Mouse (Mus musculus): ENCODE results near the gene D6Ertd527e. TPM values are rescaled to one million over a fixed set of nuclear protein-coding genes. Genes with fewer than 3 reads are reported as not detected.

The D6Ertd527e gene
- total RNA-seq, 4 experiments from 2014 or later: not detected

- DNase-seq (ENCODE audit: low spot score in 2 of 2): no peak
These were observed 6.9 kb downstream of the D6Ertd527e start for GRCm38 (mm10) chr6:87111493-87111892.

GRCm38 (mm10) chr6:87112125-87112524 lies 7.6 kb downstream of the D6Ertd527e start:
- DNase-seq (ENCODE audit: low spot score in 2 of 2): peak in 1 of 2 experiments; percentile 22

- no peak for DNase-seq (ENCODE audit: low spot score in 2 of 2)
These were observed 11.4 kb downstream of the D6Ertd527e start for GRCm38 (mm10) chr6:87115981-87116380.

- no peak for DNase-seq (ENCODE audit: low spot score in 2 of 2)
These were observed 12.1 kb downstream of the D6Ertd527e start for GRCm38 (mm10) chr6:87116596-87116995.

- DNase-seq (ENCODE audit: low spot score in 2 of 2): no peak
These were observed 14.7 kb downstream of the D6Ertd527e start for GRCm38 (mm10) chr6:87119066-87119837.

GRCm38 (mm10) chr6:87119975-87120374 lies 15.4 kb downstream of the D6Ertd527e start:
- no peak for DNase-seq (ENCODE audit: low spot score in 2 of 2)

GRCm38 (mm10) chr6:87120661-87121060 lies 16.1 kb downstream of the D6Ertd527e start:
- no peak for DNase-seq (ENCODE audit: low spot score in 2 of 2)

GRCm38 (mm10) chr6:87121961-87122360 lies 17.4 kb downstream of the D6Ertd527e start:
- DNase-seq (ENCODE audit: low spot score in 2 of 2): no peak

GRCm38 (mm10) chr6:87123406-87123805 lies 18.9 kb downstream of the D6Ertd527e start:
- DNase-seq (ENCODE audit: low spot score in 2 of 2): no peak

GRCm38 (mm10) chr6:87123973-87124372 lies 19.4 kb downstream of the D6Ertd527e start:
- no peak for DNase-seq (ENCODE audit: low spot score in 2 of 2)

GRCm38 (mm10) chr6:87127049-87127753 lies 22.7 kb downstream of the D6Ertd527e start:
- DNase-seq (ENCODE audit: low spot score in 2 of 2): no peak

GRCm38 (mm10) chr6:87129861-87130260 lies 25.3 kb downstream of the D6Ertd527e start:
- DNase-seq (ENCODE audit: low spot score in 2 of 2): no peak

GRCm38 (mm10) chr6:87130628-87131027 lies 26.1 kb downstream of the D6Ertd527e start:
- DNase-seq (ENCODE audit: low spot score in 2 of 2): no peak

- DNase-seq (ENCODE audit: low spot score in 2 of 2): no peak
These were observed 26.5 kb downstream of the D6Ertd527e start for GRCm38 (mm10) chr6:87131078-87131477.

- DNase-seq (ENCODE audit: low spot score in 2 of 2): no peak
These were observed 29.0 kb downstream of the D6Ertd527e start for GRCm38 (mm10) chr6:87133520-87133919.

GRCm38 (mm10) chr6:87133966-87134546 lies 29.5 kb downstream of the D6Ertd527e start:
- no peak for DNase-seq (ENCODE audit: low spot score in 2 of 2)

- no peak for DNase-seq (ENCODE audit: low spot score in 2 of 2)
These were observed 33.9 kb downstream of the D6Ertd527e start for GRCm38 (mm10) chr6:87138479-87138878.

- no peak for DNase-seq (ENCODE audit: low spot score in 2 of 2)
These were observed 35.4 kb downstream of the D6Ertd527e start for GRCm38 (mm10) chr6:87139796-87140553.

GRCm38 (mm10) chr6:87142239-87142638 lies 37.7 kb downstream of the D6Ertd527e start:
- DNase-seq (ENCODE audit: low spot score in 2 of 2): no peak

- no peak for DNase-seq (ENCODE audit: low spot score in 2 of 2)
These were observed 39.0 kb downstream of the D6Ertd527e start for GRCm38 (mm10) chr6:87143594-87143993.

- no peak for DNase-seq (ENCODE audit: low spot score in 2 of 2)
These were observed 43.4 kb downstream of the D6Ertd527e start for GRCm38 (mm10) chr6:87147921-87148320.

- DNase-seq (ENCODE audit: low spot score in 2 of 2): no peak
These were observed 45.9 kb downstream of the D6Ertd527e start for GRCm38 (mm10) chr6:87150471-87150870.

Measured in gastrocnemius, adult 8-10 months (tissue).